Mouse (Mus musculus) bone marrow macrophage, adult 2 months (primary cell): ENCODE measurements at regions not wholly inside any gene's neighbourhood (a gene's known extent, or its start where the extent isn't known, plus 50 kb on each side); places are given as distances from the start of the nearest gene placed in this dataset.

Source experiments
- CTCF ChIP-seq: IDR thresholded peaks from 2 replicates; pipeline ENCODE4 v1.5.1; 2012; ENCODE audit warnings: low read depth, mild to moderate bottlenecking, low read length, moderate library complexity
- POLR2A ChIP-seq: IDR thresholded peaks from 2 replicates; pipeline ENCODE4 v1.6.1; 2012; ENCODE audit warnings: mild to moderate bottlenecking, low read depth, low read length, borderline replicate concordance

- TF ChIP-seq CTCF (no peak), POLR2A (no peak)
Measured at GRCm38 (mm10) chr2:17902616-17903015, 94.1 kb downstream of the H2al2a start.
